Mouse (Mus musculus): ENCODE results near the gene Rps3a1. TPM values are rescaled to one million over a fixed set of nuclear protein-coding genes. Genes with fewer than 3 reads are reported as not detected.

Gene Rps3a1
- polyA plus RNA-seq (2015; fragmentation: Illumina TruSeq; extraction: RNeasy Lipid Tissue Mini Kit (QIAGEN cat#74804); ENCODE audit: insufficient read depth, low read depth, low replicate concordance) = 526 TPM

DNA sequence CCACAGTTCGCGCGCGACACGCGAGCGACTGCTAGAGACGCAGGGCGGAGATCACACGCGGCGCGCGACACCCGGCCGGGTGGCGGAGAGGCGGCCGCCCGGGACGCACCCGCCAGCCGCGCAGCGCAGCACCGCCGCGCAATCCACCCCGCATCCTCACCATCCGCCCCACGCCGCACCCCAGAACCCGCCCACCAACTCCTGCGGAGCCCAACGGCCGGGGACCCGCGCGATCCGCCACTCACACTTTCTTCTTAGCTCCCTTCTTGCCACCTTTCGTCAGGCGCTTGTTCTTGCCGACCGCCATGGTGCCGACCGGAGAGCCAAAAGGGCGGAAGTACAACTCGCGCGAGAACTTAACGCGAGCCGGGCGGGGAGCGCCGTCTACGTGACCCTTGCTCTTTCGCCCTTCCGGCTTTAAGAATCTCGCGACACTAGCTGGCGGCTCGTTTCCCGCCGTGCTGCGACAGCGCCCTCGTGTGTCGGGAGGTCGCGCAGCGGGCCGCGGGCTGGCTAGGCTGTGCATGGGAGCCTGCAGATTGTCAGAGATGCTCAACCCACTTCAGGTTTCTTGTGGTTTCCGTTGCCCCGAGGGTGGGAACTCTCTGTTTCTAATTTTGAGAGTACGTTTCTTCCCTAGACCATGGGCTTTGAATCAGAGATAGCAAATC, at the start of gene Rps3a1:
Gene Rps3a1 (minus strand): TSS at position 440 of the 671 bp plus-strand sequence.

Other genes starting within 250 kb of the Rps3a1 start
- 6.2 TPM for gene Sh3d19, start 171.6 kb downstream of the Rps3a1 start, polyA plus RNA-seq (2015; fragmentation: Illumina TruSeq; extraction: RNeasy Lipid Tissue Mini Kit (QIAGEN cat#74804); ENCODE audit: insufficient read depth, low read depth, low replicate concordance)
- not detected for gene Prss48, start 140.2 kb downstream of the Rps3a1 start, polyA plus RNA-seq (2015; fragmentation: Illumina TruSeq; extraction: RNeasy Lipid Tissue Mini Kit (QIAGEN cat#74804); ENCODE audit: insufficient read depth, low read depth, low replicate concordance)
- 4.8 TPM for gene Lrba, start 82.0 kb upstream of the Rps3a1 start, polyA plus RNA-seq (2015; fragmentation: Illumina TruSeq; extraction: RNeasy Lipid Tissue Mini Kit (QIAGEN cat#74804); ENCODE audit: insufficient read depth, low read depth, low replicate concordance)